Mouse (Mus musculus) MEL (cell line): Measurements from ENCODE around the gene Msmp. TPM values are rescaled to one million over a fixed set of nuclear protein-coding genes. Genes with fewer than 3 reads are reported as not detected.

Experiments used
- DNase-seq: peaks from one replicate; pipeline ENCODE4 v3.0.0; 2011; ENCODE audit warnings: low read depth, low spot score
- H3K27ac ChIP-seq: 2 replicates; pipeline ENCODE4 v1.5.1; 2012; ENCODE audit warnings: low read depth, mild to moderate bottlenecking, control low read depth, low read length, moderate library complexity; ENCODE audit not compliant: control insufficient read depth
- H3K27me3 ChIP-seq, 2 experiments: fragments of 150-350 bp in 1 of 2; sonication (generic) in 1 of 2; 2 replicates each; pipeline ENCODE4 v1.6.1; 2012; ENCODE audit warnings: low read length in 2 of 2, mild to moderate bottlenecking in 2 of 2, improper control_type of control experiment in 1 of 2, moderate library complexity in 1 of 2; ENCODE audit not compliant: insufficient read depth in 2 of 2, control insufficient read depth in 1 of 2
- H3K36me3 ChIP-seq, 2 experiments: 2 replicates each; pipeline ENCODE4 v1.6.1; 2012 to 2014; ENCODE audit warnings: low read length in 2 of 2, improper control_type of control experiment in 1 of 2, inconsistent platforms in 1 of 2, mild to moderate bottlenecking in 1 of 2; ENCODE audit not compliant: insufficient read depth in 2 of 2, control insufficient read depth in 1 of 2
- H3K4me1 ChIP-seq, 2 experiments: fragments of 150-350 bp in 1 of 2; sonication (generic) in 1 of 2; 2 replicates each; pipeline ENCODE4 v1.6.1; 2012; ENCODE audit warnings: low read length in 2 of 2, improper control_type of control experiment in 1 of 2, mild to moderate bottlenecking in 1 of 2; ENCODE audit not compliant: insufficient read depth in 2 of 2, control insufficient read depth in 1 of 2
- H3K4me3 ChIP-seq, 2 experiments: fragments of 150-350 bp in 1 of 2; sonication (generic) in 1 of 2; 2 replicates each; pipeline ENCODE4 v1.5.1; 2012; ENCODE audit warnings: low read depth in 2 of 2, low read length in 2 of 2, mild to moderate bottlenecking in 2 of 2, moderate library complexity in 2 of 2, control low read depth in 1 of 2, improper control_type of control experiment in 1 of 2; ENCODE audit not compliant: control insufficient read depth in 1 of 2, insufficient read depth in 1 of 2
- H3K79me2 ChIP-seq: 2 replicates; pipeline ENCODE4 v1.6.1; 2012; ENCODE audit warnings: mild to moderate bottlenecking, low read length, moderate library complexity; ENCODE audit not compliant: control insufficient read depth, poor library complexity, insufficient read depth
- H3K9ac ChIP-seq: 2 replicates; pipeline ENCODE4 v1.6.1; 2012; ENCODE audit warnings: low read depth, mild to moderate bottlenecking, control low read depth, low read length, moderate library complexity; ENCODE audit not compliant: control insufficient read depth, poor library complexity, severe bottlenecking
- H3K9me3 ChIP-seq: fragments of 150-350 bp; sonication (generic); replicated peaks from 2 replicates; pipeline ENCODE4 v1.6.1; 2012; ENCODE audit warnings: mild to moderate bottlenecking, low read length, improper control_type of control experiment, moderate library complexity; ENCODE audit not compliant: insufficient read depth
- CHD2 ChIP-seq: IDR thresholded peaks from 2 replicates; pipeline ENCODE4 v1.6.1; 2011; ENCODE audit warnings: low read length, improper control_type of control experiment
- EP300 ChIP-seq, 2 experiments: IDR thresholded peaks; 2 replicates each; pipeline ENCODE4 v1.6.1; 2011; ENCODE audit warnings: improper control_type of control experiment in 2 of 2, low read length in 2 of 2, low read depth in 1 of 2, mild to moderate bottlenecking in 1 of 2
- HCFC1 ChIP-seq: IDR thresholded peaks from 2 replicates; pipeline ENCODE4 v1.6.1; 2012; ENCODE audit warnings: low read depth, mild to moderate bottlenecking, inconsistent platforms, low read length, improper control_type of control experiment, moderate library complexity
- MAX ChIP-seq: IDR thresholded peaks from 2 replicates; pipeline ENCODE4 v1.6.1; 2011; ENCODE audit warnings: low read length, improper control_type of control experiment
- MEF2A ChIP-seq: IDR thresholded peaks from 2 replicates; pipeline ENCODE4 v1.6.1; 2014; ENCODE audit warnings: low read depth, mild to moderate bottlenecking, inconsistent platforms, low read length, improper control_type of control experiment; ENCODE audit not compliant: poor library complexity, insufficient replicate concordance, severe bottlenecking; ENCODE audit errors: extremely low read depth
- MXI1 ChIP-seq: IDR thresholded peaks from 2 replicates; pipeline ENCODE4 v1.6.1; 2011; ENCODE audit warnings: mild to moderate bottlenecking, low read depth, low read length, improper control_type of control experiment
- NELFE ChIP-seq: IDR thresholded peaks from 2 replicates; pipeline ENCODE4 v1.6.1; 2011; ENCODE audit warnings: low read depth, low read length, improper control_type of control experiment
- NRF1 ChIP-seq: IDR thresholded peaks from 2 replicates; pipeline ENCODE4 v1.6.1; 2014; ENCODE audit warnings: low read depth, mild to moderate bottlenecking, inconsistent platforms, low read length, improper control_type of control experiment, moderate library complexity; ENCODE audit not compliant: poor library complexity, insufficient read depth, severe bottlenecking
- POLR2A ChIP-seq, 2 experiments: IDR thresholded peaks; 2 replicates each; pipeline ENCODE4 v1.6.1; 2011 to 2012; ENCODE audit warnings: low read length in 2 of 2, mild to moderate bottlenecking in 2 of 2, control low read depth in 1 of 2, improper control_type of control experiment in 1 of 2, low read depth in 1 of 2, moderate library complexity in 1 of 2; ENCODE audit not compliant: control insufficient read depth in 1 of 2, insufficient read depth in 1 of 2, poor library complexity in 1 of 2
- POLR2AphosphoS2 ChIP-seq: IDR thresholded peaks from 2 replicates; pipeline ENCODE4 v1.6.1; 2011; ENCODE audit warnings: low read length, improper control_type of control experiment
- RCOR1 ChIP-seq: IDR thresholded peaks from 2 replicates; pipeline ENCODE4 v1.6.1; 2012; ENCODE audit warnings: low read depth, mild to moderate bottlenecking, inconsistent platforms, low read length, improper control_type of control experiment
- SMC3 ChIP-seq: IDR thresholded peaks from 2 replicates; pipeline ENCODE4 v1.6.1; 2011; ENCODE audit warnings: low read depth, low read length, improper control_type of control experiment
- TBP ChIP-seq: IDR thresholded peaks from 2 replicates; pipeline ENCODE4 v1.8.0; 2011; ENCODE audit warnings: low read depth, low read length, improper control_type of control experiment
- USF1 ChIP-seq: IDR thresholded peaks from 2 replicates; pipeline ENCODE4 v1.6.1; 2014; ENCODE audit warnings: low read depth, mild to moderate bottlenecking, inconsistent platforms, low read length, improper control_type of control experiment, moderate library complexity
- ZKSCAN1 ChIP-seq: IDR thresholded peaks from 2 replicates; pipeline ENCODE4 v1.6.1; 2012; ENCODE audit warnings: low read depth, mild to moderate bottlenecking, inconsistent platforms, low read length, improper control_type of control experiment, moderate library complexity
- ZNF384 ChIP-seq: IDR thresholded peaks from 2 replicates; pipeline ENCODE4 v1.6.1; 2012; ENCODE audit warnings: low read depth, mild to moderate bottlenecking, inconsistent platforms, low read length, improper control_type of control experiment
- polyA plus RNA-seq, 2 experiments: library from polyadenylated mRNA; stranded (reverse) in 1 of 2; unstranded in 1 of 2; fragments of >175 nt in 1 of 2; fragments of >200 nt in 1 of 2; gene quantifications; 2 replicates each; pipeline versions ENCODE4 v1.2.1 to v1.2.4; 2012; ENCODE audit warnings: low replicate concordance in 2 of 2, low read depth in 1 of 2; ENCODE audit not compliant: insufficient read length in 2 of 2, insufficient read depth in 1 of 2, missing spikeins in 1 of 2
- total RNA-seq: library from RNA; depleted of rRNA; stranded (reverse); fragments of 300-350 nt; gene quantifications from 2 replicates; pipeline ENCODE4 v1.2.3, GENCODE M21; 2012

The Msmp gene
- total and polyA plus RNA-seq, 3 experiments: 0.73 to 2.5 TPM; not detected in 1

DNA sequence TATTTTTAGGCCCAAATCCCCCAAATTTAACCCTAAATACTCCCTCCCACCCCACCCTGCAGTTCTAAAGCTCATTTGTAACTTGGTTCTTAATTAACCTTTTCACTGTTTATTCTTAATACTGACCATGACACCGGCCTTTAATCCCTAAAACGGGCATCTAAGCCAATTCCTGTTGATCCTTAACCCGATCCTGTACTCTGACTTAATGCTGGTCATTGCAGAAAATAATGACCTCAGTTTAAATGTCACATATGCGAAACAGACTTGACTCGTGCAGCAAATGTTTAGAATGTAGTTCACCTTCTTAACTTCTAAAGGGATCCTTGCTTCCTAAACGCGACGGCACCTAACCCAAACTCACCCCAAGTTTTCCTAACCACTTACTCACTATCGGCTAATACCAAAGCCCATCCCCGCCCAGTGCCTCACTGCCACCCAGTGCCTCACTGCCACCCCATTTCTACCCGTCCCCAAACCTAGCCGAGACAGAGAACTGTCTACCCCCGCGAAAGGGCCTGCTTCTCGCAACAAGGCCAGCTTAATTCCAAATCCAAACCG, 22.8 kb downstream of the Msmp start:
- peak; percentile 66 for DNase-seq
- peak overlapping the region; percentile 81 to 92 for H3K4me3 ChIP-seq
- peak overlapping the region; percentile 92 for H3K9ac ChIP-seq
- no peaks in the 10 kb centered on the region for H3K9me3 ChIP-seq
- H3K27me3 ChIP-seq: no peaks in the 10 kb centered on the region
- no peak for TF ChIP-seq ZKSCAN1
- TF ChIP-seq EP300 (IDR thresholded peaks at IDR 0.05; ENCODE audit: low read depth in 1 of 2, low read length in 2 of 2): peak in 1 of 2 experiments; percentile 4; a peak in 1 of 4 replicates
- TF ChIP-seq MEF2A: no peak
- TF ChIP-seq POLR2AphosphoS2: no peak
- TF ChIP-seq CHD2: no peak
- no peak for TF ChIP-seq SMC3
- TF ChIP-seq MAX: no peak
- TF ChIP-seq MXI1: no peak
- TF ChIP-seq TBP: 0 out of 2 replicates have a peak, but pooled peaks have one; percentile 17
- TF ChIP-seq POLR2A (IDR thresholded peaks at IDR 0.05; ENCODE audit: control insufficient read depth in 1 of 2, insufficient read depth in 1 of 2, low read depth in 1 of 2, low read length in 2 of 2, poor library complexity in 1 of 2): no peak
- TF ChIP-seq NELFE: no peak
- TF ChIP-seq ZNF384: no peak
- no peak for TF ChIP-seq NRF1
- TF ChIP-seq HCFC1: no peak
- peaks cover 26 to 49% of the 10 kb centered on the region in 2 experiments for H3K4me1 ChIP-seq
- peaks cover 50% of the 10 kb centered on the region for H3K79me2 ChIP-seq
- peaks cover 0 to 43% of the 10 kb centered on the region in 2 experiments; a peak in 2 of 4 replicates for H3K36me3 ChIP-seq
- H3K27ac ChIP-seq: peak overlapping the region; percentile 99

DNA sequence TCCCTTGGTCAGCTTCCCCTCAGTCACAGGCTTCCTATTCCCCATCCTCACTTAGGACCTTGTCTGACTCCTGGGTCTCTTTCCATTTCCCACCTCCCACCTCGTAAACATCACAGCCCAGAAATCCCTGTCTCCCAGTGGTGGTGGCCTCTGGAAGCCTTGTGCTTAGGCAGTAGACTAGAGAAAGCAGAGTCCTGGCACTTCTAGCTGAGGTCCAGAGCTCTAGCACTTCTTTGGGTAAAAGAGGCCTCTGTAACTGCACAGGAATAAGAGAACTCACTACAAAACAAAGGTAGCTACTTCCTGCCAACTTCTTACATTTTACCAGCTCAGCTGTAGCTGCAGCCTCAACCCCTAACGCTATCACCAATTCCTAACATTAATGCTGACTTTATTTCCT, 23.3 kb downstream of the Msmp start:
- Histone ChIP-seq H3K9me3 (no peaks in the 10 kb centered on the region), H3K9ac (peak overlapping the region; percentile 92), H3K27ac (peak overlapping the region; percentile 99), H3K27me3 (no peaks in the 10 kb centered on the region), H3K4me1 (peaks cover 26 to 54% of the 10 kb centered on the region in 2 experiments), H3K4me3 (peak overlapping the region; percentile 81 to 92), H3K79me2 (peaks cover 52% of the 10 kb centered on the region), H3K36me3 (peaks cover 0 to 47% of the 10 kb centered on the region in 2 experiments; a peak in 2 of 4 replicates)
- DNase-seq: peak; percentile 49
- no peak for TF ChIP-seq USF1
- 0 out of 2 replicates have a peak, but pooled peaks have one; percentile 2 for TF ChIP-seq MXI1
- no peak for TF ChIP-seq RCOR1
